Mouse (Mus musculus): Measurements from ENCODE around the gene Cntn2. TPM values are rescaled to one million over a fixed set of nuclear protein-coding genes. Genes with fewer than 3 reads are reported as not detected.

Gene Cntn2
- polyA plus RNA-seq (2015; fragmentation: Nextera tagmentation; extraction: Ambion mirVana): 0.08 and 0.23 TPM in 2 replicates

DNA sequence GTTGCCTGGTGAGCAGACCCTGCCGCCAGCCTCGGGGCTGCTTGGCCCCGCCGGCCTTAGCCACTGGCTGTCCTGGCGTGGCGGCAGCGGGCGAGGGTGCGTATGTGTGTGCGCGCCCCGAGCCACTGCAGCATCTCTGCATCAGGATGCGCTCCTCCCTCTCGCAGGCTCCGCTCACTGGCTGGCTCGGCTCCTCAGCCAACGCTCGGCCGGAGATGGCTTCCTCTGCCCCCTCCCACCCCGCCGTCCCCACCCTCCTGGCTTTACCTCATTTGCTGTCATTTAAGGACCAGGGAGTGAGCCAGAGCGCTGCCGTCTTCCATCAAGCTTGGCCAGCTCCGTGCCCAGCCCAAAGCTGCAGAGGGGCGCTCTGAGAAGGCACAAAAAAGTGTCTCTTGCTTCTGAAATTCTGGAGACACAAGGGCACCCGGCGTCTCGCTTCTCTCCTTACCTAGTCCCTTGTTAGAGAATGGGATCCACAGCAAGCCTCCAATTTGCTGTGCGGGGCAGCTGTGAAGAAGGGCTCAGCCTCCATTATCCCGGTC, at the start of gene Cntn2:
Gene Cntn2 (minus strand): TSS at position 495 of the 545 bp plus-strand sequence.
- no peak for DNase-seq (ENCODE audit: low spot score)

DNA sequence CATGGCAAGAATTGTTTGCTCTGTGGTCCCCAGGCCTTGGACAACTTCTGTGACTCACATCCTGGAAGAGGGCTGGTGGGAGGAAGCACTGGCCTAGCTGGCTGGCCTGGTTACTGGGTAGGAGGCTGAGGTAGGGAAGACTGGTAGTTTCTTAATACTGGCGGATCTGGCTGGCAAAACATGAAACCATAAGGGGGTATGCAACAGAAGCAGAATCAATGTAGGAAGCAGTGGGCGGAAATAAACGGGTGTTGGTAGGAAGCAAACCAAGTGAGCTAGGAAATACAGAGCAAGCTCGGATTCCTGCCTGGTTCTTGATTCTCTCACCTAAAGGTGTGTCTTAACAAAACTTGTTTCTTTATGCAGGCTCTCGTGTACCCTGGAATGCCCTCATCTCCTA, 49.1 kb upstream of the Cntn2 start:
- DNase-seq (ENCODE audit: low spot score): no peak

DNA sequence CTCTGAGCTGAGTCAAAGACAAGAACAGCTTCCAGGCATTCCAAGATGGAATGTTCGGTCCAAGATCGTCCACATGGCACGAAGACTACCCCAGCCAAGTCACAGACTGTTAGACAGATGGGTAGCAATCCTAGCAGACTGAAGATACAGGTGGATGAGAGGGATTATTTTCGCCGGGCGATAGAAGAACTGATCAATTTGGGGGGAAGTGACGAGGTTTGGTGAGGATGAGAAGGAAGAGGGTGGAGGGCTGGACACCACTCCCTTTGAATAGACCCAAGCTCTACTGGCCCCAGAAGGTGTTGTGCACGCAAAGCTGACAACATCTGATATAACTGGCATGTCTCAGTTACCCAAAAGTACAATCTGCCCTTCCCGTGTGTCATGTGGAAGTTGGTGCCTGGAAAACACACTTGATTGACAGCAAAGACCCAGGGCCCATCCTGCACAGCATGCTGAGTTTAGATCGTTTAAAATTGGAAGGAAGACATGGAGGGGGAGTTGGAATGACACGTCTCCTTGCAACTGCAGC, 48.4 kb upstream of the Cntn2 start:
- DNase-seq (ENCODE audit: low spot score): no peak

DNA sequence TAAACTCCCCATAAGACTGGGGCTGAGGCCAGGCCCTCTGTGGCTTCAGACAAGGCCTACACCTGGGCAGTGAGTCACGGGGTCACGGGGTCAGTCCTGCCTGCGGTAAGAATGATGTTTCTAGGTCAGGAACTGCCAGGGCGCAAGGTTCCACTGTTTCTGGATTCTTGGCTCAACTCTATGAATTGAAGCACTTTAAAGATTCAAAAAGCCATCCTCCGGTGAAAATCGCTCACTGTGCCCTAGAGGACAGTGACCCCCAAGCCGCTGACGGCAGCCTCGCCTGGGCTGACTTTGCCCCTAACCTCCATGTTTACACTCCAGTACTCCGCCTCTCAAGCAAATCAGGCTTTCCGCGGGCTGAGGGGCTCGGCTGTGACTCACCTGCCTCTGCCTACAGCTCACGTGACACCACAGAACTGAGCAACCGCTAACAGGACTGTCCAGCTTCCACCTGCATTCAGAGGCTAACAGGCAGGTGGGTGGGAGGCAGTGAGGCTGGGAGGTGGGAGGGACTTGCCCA, 43.7 kb upstream of the Cntn2 start:
- DNase-seq (ENCODE audit: low spot score): no peak

DNA sequence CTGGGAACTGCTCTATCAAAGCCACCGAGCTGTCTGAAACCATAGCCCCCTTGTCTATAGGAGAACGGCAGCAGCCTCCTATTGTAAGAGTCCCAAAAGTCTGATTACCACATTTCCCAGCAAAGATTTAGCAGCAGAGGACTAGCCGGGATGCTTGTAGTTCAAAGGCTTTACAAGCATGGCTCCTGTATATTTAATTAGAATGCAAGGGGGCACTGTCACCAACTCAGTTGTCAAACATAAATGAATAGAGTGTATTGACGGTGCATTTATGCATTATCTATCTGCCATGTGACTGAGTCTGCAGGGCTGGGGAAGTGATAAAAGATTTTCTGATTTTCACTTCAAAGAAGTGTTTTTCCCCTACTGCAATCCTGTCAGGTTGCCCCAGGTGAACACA, 42.3 kb upstream of the Cntn2 start:
- no peak for DNase-seq (ENCODE audit: low spot score)

DNA sequence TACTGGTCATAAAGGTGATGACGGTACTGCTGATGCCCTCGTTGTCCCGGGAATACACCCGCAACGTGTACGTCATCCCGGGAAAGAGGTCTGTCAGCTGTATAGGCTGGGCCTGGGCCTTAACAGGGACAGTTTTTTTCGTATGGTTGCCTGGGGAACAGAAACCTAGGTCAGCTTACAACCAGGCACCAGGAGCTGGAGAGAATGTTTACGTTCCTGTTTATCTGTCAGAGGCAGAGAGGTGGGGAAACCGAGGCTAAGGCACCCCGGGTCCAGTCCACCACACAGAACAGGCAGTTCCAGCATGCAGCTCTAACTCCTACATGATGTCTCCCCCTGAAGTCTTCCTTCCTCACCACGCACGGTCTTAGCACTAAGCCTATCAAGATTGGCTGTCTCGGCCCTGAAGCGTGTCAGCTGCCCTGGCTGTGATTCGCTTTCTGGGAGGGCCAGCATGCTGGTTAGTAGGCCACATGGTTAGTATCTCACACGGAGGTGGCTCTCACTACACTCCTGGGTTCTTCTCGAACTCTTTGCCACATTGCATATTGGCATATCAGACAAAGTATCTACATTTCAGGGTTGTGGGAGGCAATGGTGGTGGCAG, 40.0 kb upstream of the Cntn2 start:
- DNase-seq (ENCODE audit: low spot score): no peak

DNA sequence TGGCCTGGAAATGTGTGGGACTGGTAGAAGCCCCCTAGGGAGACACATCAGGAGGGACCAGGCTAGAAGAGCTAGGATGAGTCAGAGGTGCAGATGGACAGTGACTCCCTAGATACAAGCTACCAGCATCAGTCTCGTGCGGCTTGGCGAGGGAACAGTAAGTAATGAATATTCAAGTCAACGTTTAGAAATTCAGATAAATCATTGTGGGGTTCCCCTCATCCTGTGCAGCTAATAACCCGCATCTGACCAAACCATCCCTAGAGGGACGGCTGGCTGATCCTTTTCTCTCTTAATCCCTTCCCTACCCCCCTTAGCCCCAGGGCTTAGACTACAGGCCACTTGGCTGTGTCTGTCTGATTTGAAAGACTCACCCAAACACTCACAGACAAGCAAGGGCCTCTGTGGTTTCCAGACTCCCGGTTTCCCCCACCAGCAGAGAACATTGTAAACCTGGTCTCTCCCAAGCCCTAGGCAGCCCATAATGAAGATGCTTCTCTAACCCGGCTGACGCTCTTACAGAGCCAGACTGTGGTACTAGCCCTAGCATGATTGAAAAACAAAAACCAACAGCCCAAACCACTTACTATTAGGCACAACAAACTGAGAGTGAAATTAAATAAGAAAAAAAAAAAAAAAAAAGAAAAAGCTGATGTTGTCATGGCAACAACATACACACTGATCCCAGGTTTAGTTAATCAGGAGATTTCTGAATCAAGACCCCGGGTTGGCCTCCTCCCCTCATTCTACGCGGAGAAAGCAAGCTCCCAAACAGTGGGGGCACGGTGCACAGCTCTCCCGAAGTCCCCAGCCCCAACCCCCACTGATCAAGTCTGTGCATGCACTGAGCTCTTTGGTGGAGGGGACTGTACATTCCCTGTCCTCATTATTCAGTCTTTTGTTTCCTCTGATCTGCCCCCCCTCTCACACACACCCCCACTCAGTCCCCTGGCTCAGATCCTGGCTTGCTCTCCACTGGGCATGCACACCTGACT, 39.1 kb upstream of the Cntn2 start:
- no peak for DNase-seq (ENCODE audit: low spot score)

DNA sequence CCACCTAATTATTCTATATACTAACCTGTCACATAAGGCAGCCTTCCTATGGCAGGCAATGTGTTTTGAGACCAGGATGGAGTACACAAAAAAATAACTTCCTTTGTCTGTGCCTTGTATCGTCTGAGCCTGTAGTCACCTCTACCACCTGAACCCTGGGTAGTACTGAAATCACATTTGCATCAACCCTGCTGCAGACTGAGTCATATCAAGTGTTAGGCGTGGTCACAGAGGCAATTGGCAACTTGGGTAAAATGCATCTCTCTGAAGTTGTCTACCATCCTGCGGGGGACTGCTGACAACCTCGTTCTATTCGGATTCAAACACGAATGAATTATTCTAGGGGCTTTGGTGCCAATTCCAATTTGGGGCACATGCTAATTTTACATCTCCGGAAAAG, 37.0 kb upstream of the Cntn2 start:
- no peak for DNase-seq (ENCODE audit: low spot score)

DNA sequence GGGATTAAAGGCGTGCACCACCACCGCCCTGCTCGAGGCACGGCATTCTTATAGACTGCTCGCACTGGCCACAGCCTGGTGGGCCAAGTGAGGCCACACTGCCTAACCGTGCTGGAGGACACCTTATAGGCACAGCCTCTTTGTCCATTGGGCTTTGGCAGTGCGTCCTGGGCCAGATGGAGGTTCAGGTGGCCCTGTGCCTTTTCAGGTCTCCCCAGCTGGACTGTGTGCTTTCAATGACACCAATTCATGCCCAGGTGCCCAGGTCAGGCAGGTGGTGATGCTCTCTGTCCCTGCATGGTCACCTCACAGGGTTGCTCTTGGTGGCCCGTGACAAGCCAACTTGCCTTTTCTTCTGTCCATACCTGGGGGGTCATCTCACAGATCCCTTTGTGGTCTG, 33.8 kb upstream of the Cntn2 start:
- no peak for DNase-seq (ENCODE audit: low spot score)

DNA sequence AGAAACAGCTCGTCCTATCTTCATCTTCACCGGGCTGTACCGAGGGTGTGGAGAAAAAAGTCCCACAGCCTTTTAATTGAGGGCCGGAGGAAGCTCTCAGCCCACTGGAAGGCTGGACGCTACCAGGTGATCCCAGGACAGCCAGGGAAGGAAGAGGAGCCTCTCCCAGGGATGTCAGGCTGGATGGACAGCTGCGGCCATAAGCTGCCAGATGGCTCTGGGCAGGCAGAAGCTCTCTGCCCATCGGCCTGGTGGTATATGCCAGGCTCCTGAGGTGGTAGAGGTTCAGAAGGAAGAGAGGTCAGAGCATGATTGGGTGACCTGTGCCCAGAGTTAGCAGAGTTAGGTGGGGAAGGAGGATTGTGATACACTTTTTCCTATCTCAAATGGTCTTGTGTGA, 29.8 kb upstream of the Cntn2 start:
- DNase-seq (ENCODE audit: low spot score): no peak

DNA sequence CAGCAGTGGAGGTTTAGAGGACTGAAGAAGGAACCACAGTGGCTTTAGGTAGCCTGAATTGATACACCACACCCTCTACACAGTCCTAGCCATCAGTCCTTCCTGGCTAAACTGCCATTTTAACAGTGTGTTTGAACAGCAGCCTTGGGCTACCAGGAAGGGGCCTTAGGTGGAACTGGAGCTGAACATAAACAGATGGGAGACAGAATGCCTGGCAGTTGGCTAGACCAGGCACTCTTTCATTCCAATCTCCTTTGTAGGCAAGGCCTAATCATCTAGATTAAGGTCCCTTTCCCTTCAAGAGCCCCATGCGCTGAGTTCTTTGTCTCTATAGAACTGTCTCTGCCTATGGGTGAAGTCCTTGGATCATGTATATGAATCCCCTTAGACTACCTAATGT, 28.6 kb upstream of the Cntn2 start:
- DNase-seq (ENCODE audit: low spot score): no peak

DNA sequence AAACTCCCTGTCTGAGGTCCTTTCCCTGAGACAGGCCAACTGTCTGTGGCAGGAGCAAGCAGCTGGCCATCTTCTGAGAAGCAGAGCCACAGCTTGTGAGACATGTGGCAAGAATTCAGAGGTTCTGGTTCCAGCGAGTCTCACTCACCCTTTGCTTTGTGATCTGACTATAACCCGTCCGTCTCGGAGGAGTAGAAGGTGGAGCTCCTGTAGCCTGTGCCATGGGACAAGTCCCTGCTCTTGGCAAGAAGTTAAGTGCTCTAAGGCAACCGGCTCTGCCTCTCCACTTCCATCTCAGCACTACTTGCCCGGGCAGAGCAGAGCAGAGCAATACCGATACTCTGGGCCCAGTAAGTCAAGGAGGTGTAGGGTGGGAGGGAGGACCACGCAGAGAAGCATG, 27.9 kb upstream of the Cntn2 start:
- no peak for DNase-seq (ENCODE audit: low spot score)

DNA sequence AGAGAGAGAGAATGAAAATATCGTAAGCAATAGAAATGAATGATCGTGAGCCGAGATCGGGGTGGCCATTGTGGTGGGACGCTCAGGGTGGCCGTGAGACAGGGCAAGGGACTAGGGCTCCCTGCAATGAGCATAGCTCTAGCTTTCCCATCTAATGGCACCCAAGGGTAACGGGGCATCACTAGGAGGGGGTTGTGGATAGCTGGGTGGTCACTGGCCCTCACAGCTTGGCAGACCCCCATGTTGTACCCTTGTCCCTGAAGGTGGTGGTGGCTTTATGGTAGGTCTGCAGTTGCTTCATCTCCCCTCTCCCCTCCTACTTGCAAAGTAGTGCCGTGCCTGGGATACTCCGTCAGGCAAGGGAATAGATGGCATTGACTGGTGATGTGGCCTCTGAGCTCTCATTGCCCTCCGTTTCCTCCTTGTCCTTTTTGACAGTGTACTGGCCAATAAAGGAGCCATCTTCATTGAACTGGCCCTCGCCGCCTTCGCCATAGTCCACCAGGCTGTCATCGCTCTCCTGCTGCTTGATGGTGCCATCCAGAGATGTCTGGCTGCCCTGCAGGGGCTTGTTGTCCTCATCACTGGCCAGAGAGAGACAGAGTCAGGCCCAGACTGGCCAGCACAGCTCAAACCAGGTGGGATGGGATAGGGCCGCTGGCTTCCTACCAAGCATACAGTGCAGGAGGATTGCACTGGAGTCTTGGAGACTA, 27.2 kb upstream of the Cntn2 start:
- DNase-seq (ENCODE audit: low spot score): no peak

DNA sequence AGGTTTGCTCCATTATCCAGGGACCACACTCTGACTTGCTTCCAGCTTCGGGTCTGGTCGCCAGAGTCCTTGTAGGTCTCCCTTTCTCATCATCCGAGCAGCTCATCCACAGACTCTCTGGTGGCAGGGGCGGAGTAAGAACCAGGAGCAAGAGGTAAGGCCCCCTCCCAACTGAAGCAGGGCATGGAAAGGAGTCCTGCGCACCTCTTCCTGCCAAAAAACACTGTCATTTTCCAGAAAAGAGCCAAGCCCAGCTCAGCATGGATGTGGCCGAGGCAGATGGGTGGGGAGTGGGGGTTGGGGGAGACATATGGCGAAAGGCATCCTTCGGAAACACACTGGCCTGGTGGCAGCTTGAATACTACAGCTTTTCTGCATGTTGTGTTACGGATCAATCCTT, 26.5 kb upstream of the Cntn2 start:
- no peak for DNase-seq (ENCODE audit: low spot score)

DNA sequence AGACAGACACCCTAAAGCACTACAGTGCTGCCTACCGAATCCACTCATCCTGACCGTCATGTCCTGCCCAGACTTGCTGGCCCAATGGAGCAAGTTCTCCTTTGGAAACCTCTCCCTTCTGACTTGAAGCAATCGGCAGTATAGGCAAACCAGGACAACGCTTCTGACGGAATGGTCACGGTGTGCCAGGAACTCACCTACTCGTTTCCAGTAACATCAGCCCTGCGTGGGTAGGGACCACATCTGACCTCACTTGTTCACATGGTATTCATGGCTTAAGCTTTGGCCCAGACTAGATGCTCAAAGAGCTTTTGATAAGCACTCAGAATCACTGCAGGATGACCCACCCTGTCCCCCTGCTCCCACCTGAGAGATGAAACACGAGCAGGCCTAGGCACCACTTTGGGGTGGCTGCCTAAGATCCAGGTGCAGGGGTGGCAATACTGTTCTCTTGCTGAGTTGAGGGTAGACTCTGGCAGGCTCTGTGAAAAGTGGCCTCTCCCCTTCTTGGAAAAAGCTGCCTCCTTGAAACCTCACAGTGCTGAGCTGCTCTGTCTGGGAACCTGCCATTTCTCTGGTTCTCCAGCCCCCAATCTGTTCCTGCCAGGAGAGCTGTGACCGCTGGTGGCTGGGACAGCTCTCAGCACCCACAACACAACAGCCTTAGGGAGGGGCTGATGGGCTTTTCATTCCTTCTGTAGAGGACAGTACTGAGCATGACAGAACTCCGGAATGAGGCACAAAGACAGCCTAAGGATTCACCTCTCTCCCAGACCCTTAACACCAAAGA, 24.5 kb upstream of the Cntn2 start:
- no peak for DNase-seq (ENCODE audit: low spot score)

DNA sequence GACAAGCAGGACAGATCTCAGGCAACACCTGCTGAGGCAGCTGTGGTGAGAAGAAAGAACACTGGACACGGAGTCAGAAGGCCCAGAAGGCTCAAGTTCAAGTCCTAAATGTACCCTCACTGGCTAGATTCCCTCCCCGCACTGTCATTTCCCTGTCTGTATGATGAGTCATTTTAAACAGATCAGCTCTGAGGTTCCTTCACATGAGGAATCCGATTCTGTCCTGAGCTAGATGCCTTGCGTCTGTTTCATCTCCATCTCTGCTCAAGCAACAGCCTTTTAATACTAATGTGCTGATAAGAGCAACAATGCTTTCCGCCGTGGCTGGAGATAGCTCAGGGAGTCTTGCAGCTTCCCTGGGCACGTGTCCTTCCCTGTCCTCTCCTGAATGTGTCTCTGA, 22.7 kb upstream of the Cntn2 start:
- DNase-seq (ENCODE audit: low spot score): no peak

DNA sequence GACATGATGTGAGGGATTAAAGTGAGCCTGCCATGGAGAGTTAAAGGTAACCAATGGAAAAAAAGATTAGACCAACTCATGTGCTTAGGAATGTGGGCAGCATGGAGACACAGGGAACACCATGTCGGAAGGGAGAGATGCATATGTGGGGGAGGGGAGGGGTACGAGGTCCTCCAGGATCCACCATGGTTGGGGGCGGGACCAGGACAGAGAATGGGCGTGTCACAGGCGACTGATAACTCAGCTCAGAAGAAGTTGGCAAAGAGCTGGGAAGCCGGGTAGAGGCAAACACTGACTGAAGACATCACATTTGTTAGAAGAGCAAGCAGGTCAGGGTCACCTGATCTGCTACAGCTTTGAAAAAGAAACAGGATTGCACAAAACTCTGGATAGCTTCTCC, 21.9 kb upstream of the Cntn2 start:
- DNase-seq (ENCODE audit: low spot score): no peak

DNA sequence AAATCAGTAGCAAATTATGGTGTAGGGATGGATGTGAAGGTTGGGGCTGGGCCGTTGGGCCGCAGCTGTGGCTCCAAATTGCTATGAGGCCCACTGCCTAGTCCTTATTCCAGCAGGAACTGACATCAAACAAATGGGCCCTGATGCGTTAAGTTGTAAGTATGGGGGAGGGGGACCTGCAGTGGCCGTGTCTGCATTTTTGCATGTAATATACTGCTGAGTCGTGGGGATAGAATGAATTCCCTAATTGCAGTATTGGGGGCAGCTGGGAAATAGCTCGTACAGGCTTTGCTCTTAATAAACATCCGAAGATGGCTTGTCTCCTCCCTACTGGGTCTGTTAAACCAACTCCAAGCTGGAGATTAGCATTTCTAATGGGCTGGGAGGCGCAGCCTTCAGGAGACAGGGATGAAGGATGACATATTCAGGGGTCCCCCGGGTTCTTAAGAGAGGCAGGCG, 19.3 kb upstream of the Cntn2 start:
- no peak for DNase-seq (ENCODE audit: low spot score)

DNA sequence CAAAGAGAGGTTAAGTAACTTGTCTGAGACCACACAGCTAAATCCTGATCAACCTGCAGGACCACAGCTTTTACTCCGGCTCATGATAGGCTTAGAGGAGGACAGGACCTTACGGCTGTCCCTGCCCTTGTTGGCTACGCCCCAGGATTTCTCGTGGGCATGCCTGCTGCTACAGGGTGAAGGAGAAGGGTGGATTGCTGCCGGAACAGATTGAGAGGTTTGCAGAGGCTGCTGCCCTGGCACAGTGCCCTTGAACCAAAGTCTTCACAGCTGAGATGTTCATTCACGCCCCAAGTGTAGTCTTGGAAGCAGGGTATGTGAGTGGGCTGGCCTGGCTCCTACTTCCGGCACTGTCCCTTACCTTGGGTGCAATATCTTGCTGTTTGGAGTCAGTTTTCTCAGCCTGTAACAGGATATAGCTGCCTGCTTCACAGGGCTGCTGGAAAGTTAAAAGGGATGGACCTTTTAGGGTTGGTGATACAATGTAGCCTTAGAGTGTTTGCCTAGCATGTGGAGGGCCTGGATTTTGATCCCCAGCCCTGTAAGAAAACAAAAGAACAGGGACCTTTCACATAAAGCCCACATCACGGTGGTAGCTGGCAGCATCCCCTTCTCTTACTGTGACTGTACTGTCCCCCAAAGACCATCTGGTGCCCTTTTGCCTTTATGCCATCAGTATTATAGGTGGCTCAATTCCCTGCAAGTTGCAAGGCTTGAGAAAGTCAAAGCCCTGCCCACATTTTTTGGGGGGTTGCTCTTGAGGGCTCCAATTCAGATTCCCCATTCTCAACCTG, 18.0 kb upstream of the Cntn2 start:
- no peak for DNase-seq (ENCODE audit: low spot score)

DNA sequence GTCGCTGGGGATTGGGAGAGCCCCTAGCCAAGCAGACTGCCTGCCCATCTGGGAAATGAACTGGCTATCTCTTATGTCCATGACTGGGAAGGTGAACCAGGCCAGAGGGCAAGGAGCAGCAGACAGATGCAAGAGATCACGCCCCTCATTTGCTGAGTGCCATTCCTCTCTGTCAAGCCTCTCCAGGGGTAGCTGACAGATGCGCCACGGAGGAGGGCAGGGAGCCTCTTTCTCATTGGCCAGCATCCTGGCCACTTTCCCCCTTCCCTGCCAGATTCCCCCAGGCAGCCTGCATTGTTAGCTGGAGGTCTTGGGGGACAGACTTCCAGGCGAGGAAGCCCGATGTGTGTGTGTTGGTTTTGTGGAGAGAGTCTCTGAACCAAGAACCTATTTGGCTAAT, 16.0 kb upstream of the Cntn2 start:
- no peak for DNase-seq (ENCODE audit: low spot score)
